8 mouse cellular contexts compared by ENCODE assay signal in genomic region chr19:56485376-56486271, GRCm38 (mm10). TPM values are rescaled to one million over a fixed set of nuclear protein-coding genes. Genes with fewer than 3 reads are reported as not detected.
A peak's percentile ranks its signal among the peaks of the same experiment; 100 is the strongest.
DNase-seq lines count a peak whose midpoint lies in the region; ATAC-seq and TF ChIP-seq lines count a peak whose summit lies in the region.
"Had no signal": no experiment of that assay in that cellular context is flagged by ENCODE, and none has a peak within 500 bp of the region (broad histone marks: within the 10 kb centered on the region; RNA-seq: fewer than 3 reads in every experiment).

No protein-coding gene starts in this region.

- peak; percentile 81 for ATAC-seq in lung, embryonic 15.5 days (ENCODE audit: borderline replicate concordance, extremely low read depth, low FRiP score, low TSS enrichment)

- H3K36me3 ChIP-seq in C2C12 (ENCODE audit: control insufficient read depth, insufficient read depth): no peaks in the 10 kb centered on the region
- no peaks in the 10 kb centered on the region for H3K36me3 ChIP-seq in lung, embryonic 15.5 days

- no peak overlapping the region for H3K9ac ChIP-seq in lung, embryonic 15.5 days

- no peaks in the 10 kb centered on the region for H3K79me3 ChIP-seq in C2C12 (ENCODE audit: low read depth)

- H3K4me3 ChIP-seq in C2C12 (ENCODE audit: insufficient read depth, poor library complexity, severe bottlenecking): no peak overlapping the region
- H3K4me3 ChIP-seq in lung, embryonic 15.5 days: no peak overlapping the region
- H3K4me3 ChIP-seq: megakaryocyte, embryonic 14.5 days had no signal

- peak overlapping the region; percentile 29 for H3K4me2 ChIP-seq in lung, embryonic 15.5 days

- intact Hi-C loops in heart, postnatal 10 days (cut with DNase I): no loop called here

- no peaks in the 10 kb centered on the region for H3K9me3 ChIP-seq in lung, embryonic 15.5 days

- H3K27ac ChIP-seq in lung, embryonic 15.5 days: peak overlapping the region; percentile 78

- no peaks in the 10 kb centered on the region for H3K27me3 ChIP-seq in C2C12 (ENCODE audit: control insufficient read depth, insufficient read depth, insufficient read length)
- H3K27me3 ChIP-seq in lung, embryonic 15.5 days: no peaks in the 10 kb centered on the region

- no peak overlapping the region for H3ac ChIP-seq in C2C12 (ENCODE audit: control insufficient read depth, insufficient read length, low read depth)

- peak; percentile 75 for DNase-seq in MN1 (ENCODE audit: low spot score)
- DNase-seq in heart, postnatal 10 days: peak; percentile 51 to 62
- no peak for DNase-seq in ovary, postnatal 10 days (ENCODE audit: low spot score)
- DNase-seq in B cell, adult 2 months: no peak
- DNase-seq in layer of hippocampus, adult 8-10 months (ENCODE audit: low spot score in 2 of 2): no peak

- H3K79me2 ChIP-seq in C2C12 (ENCODE audit: control insufficient read depth, insufficient read depth): no peaks in the 10 kb centered on the region

- WGBS in lung, embryonic 15.5 days: 41% methylated on average over 13 of the region's 13 CpGs

- peaks cover 30% of the 10 kb centered on the region for H3K4me1 ChIP-seq in lung, embryonic 15.5 days

- TF ChIP-seq CTCF in C2C12 (IDR thresholded peaks at IDR 0.05; ENCODE audit: control insufficient read depth, insufficient read depth, insufficient read length): no peak

TF ChIP-seq in C2C12, 6 proteins besides CTCF, POLR2A, EP300 and RAD21:
- TF ChIP-seq MYOG (IDR thresholded peaks at IDR 0.05; ENCODE audit: control insufficient read depth, extremely low read depth, insufficient read length) (no peak), CEBPB (IDR thresholded peaks at IDR 0.05; ENCODE audit: low read depth) (peak; percentile 94), USF1 (IDR thresholded peaks at IDR 0.05; ENCODE audit: low read depth) (no peak), FOSL1 (IDR thresholded peaks at IDR 0.05; ENCODE audit: insufficient read depth, low read length, poor library complexity, severe bottlenecking) (no peak), MAX (IDR thresholded peaks at IDR 0.05) (no peak), MYOD1 (IDR thresholded peaks at IDR 0.05; ENCODE audit: control insufficient read depth, insufficient read length, low read depth) (peak; percentile 50)
TF ChIP-seq in C2C12: peak in this region for 2.

RNA-seq across cellular contexts. Expression of gene Plekhs1, which starts 24.2 kb away (rescaled TPM):
- polyA plus RNA-seq in C2C12 (2012; fragmentation: generic; extraction: Trizol): not detected
- under 1 TPM; 0.25 to 0.41 TPM for total RNA-seq in heart, postnatal 10 days (2021)
- 0.31 and 0.60 TPM in 2 replicates for polyA plus RNA-seq in lung, embryonic 15.5 days (2015; fragmentation: Nextera tagmentation; extraction: Ambion mirVana)
- under 1 TPM; 0.18 to 0.50 (median 0.28) TPM for total RNA-seq in layer of hippocampus, adult 8-10 months (2022)

Comparison
In these comparisons a context has a peak if more than half of its experiments do, and no peak if none do; other contexts are left out.
1. DNase-seq: peak in MN1 (single experiment) and heart, postnatal 10 days (2 of 2); none in ovary, postnatal 10 days (single experiment), B cell, adult 2 months (0 of 2) and layer of hippocampus, adult 8-10 months (0 of 2).